Mouse (Mus musculus) macrophage (primary cell): ENCODE data around the gene Sema3f. TPM values are rescaled to one million over a fixed set of nuclear protein-coding genes. Genes with fewer than 3 reads are reported as not detected.

ENCODE experiments used
- H3K27ac ChIP-seq: fragments of 350-480 bp; formaldehyde crosslinking; 2 replicates; pipeline ENCODE4 v1.9.0; 2021
- H3K36me3 ChIP-seq: fragments of 350-480 bp; formaldehyde crosslinking; 2 replicates; pipeline ENCODE4 v1.9.0; 2021; ENCODE audit errors: inconsistent target
- H3K4me3 ChIP-seq: fragments of 350-480 bp; formaldehyde crosslinking; 2 replicates; pipeline ENCODE4 v1.9.0; 2021; ENCODE audit errors: inconsistent target
- H3K79me2 ChIP-seq: fragments of 350-480 bp; formaldehyde crosslinking; 2 replicates; pipeline ENCODE4 v1.9.0; 2021; ENCODE audit errors: inconsistent target
- WGBS: methylation state at CpG from one replicate; pipeline ENCODE4 v1.1.7; 2026; ENCODE audit warnings: inconsistent platforms; ENCODE audit not compliant: missing documents; 5-methylcytosine and 5-hydroxymethylcytosine counted together
- polyA plus RNA-seq: library from polyadenylated mRNA; stranded (reverse); fragments of 250-400 nt; gene quantifications from 3 replicates; pipeline ENCODE4 v1.2.4, GENCODE M21; 2018; ENCODE audit warnings: inconsistent platforms

Sema3f gene
- polyA plus RNA-seq, 1 experiment from 2014 or later, result not detected

GRCm38 (mm10) chr9:107632478-107632877, 77.8 kb downstream of the Sema3f start:
- Histone ChIP-seq H3K27ac (peak overlapping the region; percentile 87), H3K79me2 (peaks cover 75% of the 10 kb centered on the region), H3K36me3 (0 out of 2 replicates have a peak, but pooled peaks cover 7% of the 10 kb centered on the region), H3K4me3 (peak overlapping the region; percentile 99)
- WGBS, result 60% methylated on average over 6 of the region's 6 CpGs

DNA sequence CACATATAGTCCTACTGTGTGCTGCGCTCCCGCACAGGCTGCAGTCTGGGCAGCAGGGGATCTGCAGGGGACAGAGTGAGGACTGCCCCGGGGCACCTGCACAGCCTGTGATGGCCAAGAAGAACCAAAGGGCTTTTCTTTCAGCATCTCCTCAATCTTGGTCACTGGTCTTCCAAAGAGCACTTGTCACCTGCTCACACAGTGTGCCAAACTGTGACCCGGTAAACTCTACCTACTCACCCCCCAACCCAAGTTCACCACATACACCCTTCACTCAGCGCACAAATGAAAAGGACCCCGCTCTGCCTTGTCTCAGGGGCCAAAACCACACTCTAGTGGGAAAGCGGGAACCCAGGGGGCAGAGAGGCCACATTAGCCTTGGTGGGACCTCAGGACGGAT, 78.4 kb downstream of the Sema3f start:
- WGBS, result 93% methylated on average over 8 of the region's 8 CpGs
- Histone ChIP-seq H3K4me3 (peak overlapping the region; percentile 99), H3K36me3 (0 out of 2 replicates have a peak, but pooled peaks cover 8% of the 10 kb centered on the region), H3K27ac (peak overlapping the region; percentile 87), H3K79me2 (peaks cover 82% of the 10 kb centered on the region)

Other genes with a start within 250 kb of the Sema3f start
- gene Tmem115, start 176.5 kb downstream of the Sema3f start, polyA plus RNA-seq, result 17.7 to 33.3 TPM (median 29.4 TPM) in 3 replicates
- gene Cyb561d2, start 168.3 kb downstream of the Sema3f start, polyA plus RNA-seq, result 7.6 to 19.6 TPM (median 16.7 TPM) in 3 replicates
- 9.4 to 15.1 TPM (median 10.0 TPM) in 3 replicates for gene Nprl2, start 168.2 kb downstream of the Sema3f start, polyA plus RNA-seq
- not detected in 3 replicates for gene Zmynd10, start 163.2 kb downstream of the Sema3f start, polyA plus RNA-seq
- 23.0 to 34.3 TPM (median 33.0 TPM) in 3 replicates for gene Rassf1, start 158.9 kb downstream of the Sema3f start, polyA plus RNA-seq
- 30.9 to 32.2 TPM (median 30.9 TPM) in 3 replicates for gene Tusc2, start 147.2 kb downstream of the Sema3f start, polyA plus RNA-seq
- 17.0 to 33.6 TPM (median 19.7 TPM) in 3 replicates for gene Hyal2, start 142.5 kb downstream of the Sema3f start, polyA plus RNA-seq
- gene Hyal1, start 133.5 kb downstream of the Sema3f start, polyA plus RNA-seq, result 20.3 to 38.2 TPM (median 30.4 TPM) in 3 replicates
- 25.1 to 39.9 TPM (median 29.7 TPM) in 3 replicates for gene Naa80, start 131.6 kb downstream of the Sema3f start, polyA plus RNA-seq
- gene Hyal3, start 129.7 kb downstream of the Sema3f start, polyA plus RNA-seq, result 0.38 to 0.51 TPM (median 0.43 TPM) in 3 replicates
- gene Ifrd2, start 122.8 kb downstream of the Sema3f start, polyA plus RNA-seq, result 4.4 to 25.0 TPM (median 10.0 TPM) in 3 replicates
- gene Sema3b, start 101.2 kb downstream of the Sema3f start, polyA plus RNA-seq, result not detected in 3 replicates
- gene Gnai2, start 75.1 kb downstream of the Sema3f start, polyA plus RNA-seq, result 624 to 802 TPM (median 682 TPM) in 3 replicates
- not detected in 3 replicates for gene Slc38a3, start 40.9 kb downstream of the Sema3f start, polyA plus RNA-seq
- not detected in 3 replicates for gene Gnat1, start 30.8 kb downstream of the Sema3f start, polyA plus RNA-seq
- gene Rbm5, start 60.5 kb upstream of the Sema3f start, polyA plus RNA-seq, result 48.8 to 74.7 TPM (median 61.8 TPM) in 3 replicates
- gene Rbm6, start 162.8 kb upstream of the Sema3f start, polyA plus RNA-seq, result 41.6 to 90.8 TPM (median 45.5 TPM) in 3 replicates
- gene Mon1a, start 177.7 kb upstream of the Sema3f start, polyA plus RNA-seq, result 8.2 to 10.9 TPM (median 8.7 TPM) in 3 replicates
- not detected in 3 replicates for gene Mst1r, start 196.4 kb upstream of the Sema3f start, polyA plus RNA-seq
- not detected in 3 replicates for gene Actl11, start 218.0 kb upstream of the Sema3f start, polyA plus RNA-seq
- not detected in 3 replicates for gene Camkv, start 225.2 kb upstream of the Sema3f start, polyA plus RNA-seq
- gene Traip, start 239.7 kb upstream of the Sema3f start, polyA plus RNA-seq, result 0.43 to 3.0 TPM (median 1.1 TPM) in 3 replicates